Mouse (Mus musculus) kidney, adult 18-20 months (tissue): ENCODE results near the gene Ccdc85b.
A peak's percentile ranks its signal among the peaks of the same experiment; 100 is the strongest.

ENCODE experiments used
- DNase-seq: peaks from one replicate; pipeline ENCODE4 v3.0.0; 2021

The Ccdc85b gene

DNA sequence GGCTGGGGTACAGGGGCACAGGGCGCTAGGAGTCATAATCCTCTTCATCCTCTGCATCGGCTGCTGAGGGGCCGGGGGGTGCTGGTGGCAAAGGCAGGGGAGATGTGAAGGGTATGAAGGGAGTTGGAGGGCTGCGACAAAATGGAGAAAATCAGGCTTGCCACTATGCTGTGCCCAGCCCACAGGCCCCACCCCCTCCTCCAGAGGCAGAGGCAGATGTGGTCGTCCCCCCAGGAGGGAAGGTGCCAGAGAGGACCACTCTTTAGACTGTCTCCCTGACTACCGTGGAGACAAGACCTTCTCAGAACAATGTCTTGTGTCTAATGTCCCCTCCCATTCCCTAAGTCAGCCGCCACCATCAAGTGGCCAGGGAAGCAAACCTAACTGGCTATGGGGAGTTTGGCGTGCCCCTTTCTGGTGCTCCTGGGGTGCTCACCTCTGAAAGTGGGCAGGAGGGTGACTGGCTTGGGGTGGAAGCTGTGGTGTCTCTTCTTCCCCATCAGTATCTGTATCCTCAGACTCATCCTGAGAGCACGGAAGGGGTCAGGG, 34.7 kb downstream of the Ccdc85b start:
- DNase-seq: no peak

DNA sequence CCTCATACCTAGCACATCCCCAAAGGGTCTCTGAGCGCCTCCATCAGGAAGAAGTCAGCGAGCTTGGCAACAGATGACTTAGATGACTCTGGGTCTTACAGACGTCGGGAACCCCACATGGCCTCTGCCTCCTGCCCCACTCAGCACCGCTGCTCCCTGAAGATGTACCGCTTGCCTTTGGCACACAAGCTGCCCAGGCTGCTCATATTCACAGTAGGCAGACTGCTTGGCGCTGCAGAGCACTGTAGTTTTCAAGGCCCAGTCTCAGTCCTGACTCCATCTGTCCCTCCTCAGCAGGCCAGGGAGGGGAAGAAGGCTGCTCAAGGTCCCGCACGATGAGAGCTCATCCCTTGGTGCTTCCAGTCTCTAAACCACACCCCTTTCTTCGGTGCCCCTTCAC, 35.4 kb downstream of the Ccdc85b start:
- no peak for DNase-seq

DNA sequence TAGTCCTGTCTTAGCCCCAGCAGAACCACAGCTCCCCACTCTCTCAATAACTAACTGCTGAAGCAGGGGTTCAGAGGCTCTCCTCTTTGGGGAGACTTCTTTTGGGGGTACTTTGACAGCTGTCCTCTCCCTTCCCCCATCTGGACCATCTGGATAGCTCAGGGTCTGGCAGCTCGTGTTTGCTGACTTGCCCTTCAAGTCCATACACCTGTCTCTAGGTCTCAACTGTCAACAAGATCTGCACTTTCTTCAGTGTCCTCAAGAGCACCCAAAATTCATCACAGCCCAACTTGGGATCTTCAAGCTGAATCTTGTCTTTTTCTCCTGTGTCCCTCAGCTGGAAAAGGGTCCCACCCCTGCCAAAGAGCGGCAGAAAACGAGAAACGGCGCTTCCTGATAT, 35.9 kb downstream of the Ccdc85b start:
- no peak for DNase-seq

DNA sequence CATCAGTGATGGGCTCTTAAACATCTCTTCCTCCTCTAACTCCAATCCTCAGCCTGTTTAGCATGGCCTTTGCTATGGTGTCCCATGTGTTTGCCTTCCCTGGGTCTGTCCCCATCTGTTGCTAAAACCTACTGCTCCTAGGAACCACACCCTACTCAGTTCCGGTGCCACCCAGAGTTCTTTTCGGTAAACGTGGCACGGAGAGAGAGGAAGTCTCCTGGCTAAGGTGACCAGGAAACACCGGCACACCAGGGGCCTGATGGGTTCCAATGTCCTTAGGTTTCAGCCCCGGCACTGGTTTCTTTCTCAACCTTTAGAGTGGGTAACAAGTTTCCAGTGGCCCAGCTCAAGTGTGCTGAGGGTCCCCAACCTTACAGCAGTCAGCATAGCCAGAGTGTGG, 37.1 kb downstream of the Ccdc85b start:
- DNase-seq: no peak

DNA sequence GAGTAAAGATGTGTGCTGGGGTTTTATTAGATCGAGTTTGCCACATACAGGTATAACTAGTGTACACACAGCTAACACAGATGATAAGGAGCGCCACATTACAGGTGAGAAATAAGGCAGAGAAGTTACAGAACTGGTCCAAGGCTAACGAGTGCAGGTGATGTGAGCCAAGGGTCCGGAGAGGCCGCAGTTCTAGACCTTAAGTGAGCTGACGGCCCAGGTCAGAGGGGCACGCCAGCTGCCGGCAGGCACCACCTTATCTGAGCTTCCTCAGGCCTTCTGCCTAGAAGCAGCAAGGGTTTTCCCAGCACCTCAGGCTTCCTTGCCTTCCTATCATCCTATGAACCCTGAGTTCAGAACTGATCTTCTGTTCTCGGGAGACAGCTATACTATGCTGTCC, 38.1 kb downstream of the Ccdc85b start:
- no peak for DNase-seq

DNA sequence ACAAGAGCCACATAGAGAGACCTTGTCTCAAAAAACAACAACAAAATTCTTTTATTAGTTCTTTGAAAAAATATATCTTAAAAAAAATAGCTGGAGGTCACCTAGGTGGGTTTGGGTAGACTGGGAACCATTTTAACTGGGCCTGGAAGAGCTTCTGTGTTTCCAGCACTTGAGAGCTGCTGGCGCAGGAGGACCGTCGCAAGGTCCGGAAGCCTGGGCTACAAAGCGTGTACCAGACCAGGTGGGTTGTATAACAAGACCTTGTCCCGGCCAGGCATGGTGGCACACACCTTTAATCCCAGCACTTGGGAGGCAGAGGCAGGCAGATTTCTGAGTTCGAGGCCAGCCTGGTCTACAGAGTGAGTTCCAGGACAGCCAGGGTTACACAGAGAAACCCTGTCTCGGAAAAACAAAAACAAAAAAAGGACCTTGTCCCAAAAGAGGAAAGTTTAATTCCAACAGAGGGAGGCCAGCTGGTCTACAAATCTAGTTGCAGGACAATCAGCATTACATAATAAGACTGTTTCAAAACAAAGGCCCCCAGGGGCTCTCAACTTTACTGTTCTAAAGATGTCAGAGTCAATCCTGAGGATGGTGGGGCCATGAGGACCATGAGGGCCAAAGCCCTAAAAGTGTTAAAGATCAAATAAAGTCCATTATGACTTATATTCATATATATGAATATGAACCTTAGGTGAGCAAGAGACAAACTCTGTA, 38.8 kb downstream of the Ccdc85b start:
- DNase-seq: no peak

DNA sequence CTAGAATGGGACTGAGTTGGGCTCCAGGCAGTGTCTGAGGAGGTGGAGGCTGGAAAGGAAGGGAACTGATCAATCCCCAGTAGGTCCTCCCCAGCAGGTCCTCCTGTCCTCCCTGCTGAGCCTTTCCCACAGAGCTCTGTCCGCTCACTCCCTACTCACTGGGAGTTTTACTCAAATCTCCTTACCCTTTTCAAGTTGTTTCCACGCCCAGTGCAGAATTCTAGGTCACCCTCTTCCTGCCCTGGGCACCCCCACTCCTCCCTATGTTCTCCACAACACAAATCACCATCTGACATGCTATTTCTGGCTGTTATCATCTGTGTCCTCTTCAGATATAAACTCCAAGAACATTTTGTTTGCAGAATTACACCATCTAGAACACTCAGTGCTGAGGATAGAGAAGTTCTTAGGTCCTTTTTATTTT, 43.1 kb downstream of the Ccdc85b start:
- peak; percentile 44 for DNase-seq

DNA sequence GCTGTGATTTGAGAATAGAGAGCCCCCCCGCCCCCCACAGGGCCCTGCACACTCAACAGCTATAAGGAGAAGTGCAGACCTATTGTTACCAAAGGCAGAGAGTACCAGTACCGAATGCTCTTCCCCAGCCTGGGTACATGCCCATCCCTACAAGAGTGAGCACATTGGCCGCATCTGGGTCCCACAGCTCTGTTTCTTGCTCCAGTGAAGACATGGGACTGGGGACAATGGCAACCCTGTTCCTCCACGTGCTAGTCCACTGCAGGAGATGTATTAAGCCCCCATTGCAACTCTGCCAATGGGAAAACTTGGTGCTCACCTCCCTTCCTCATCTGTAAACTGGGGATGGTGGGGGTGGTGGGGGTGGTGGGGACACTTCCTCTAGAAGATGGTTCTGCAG, 43.9 kb downstream of the Ccdc85b start:
- no peak for DNase-seq

DNA sequence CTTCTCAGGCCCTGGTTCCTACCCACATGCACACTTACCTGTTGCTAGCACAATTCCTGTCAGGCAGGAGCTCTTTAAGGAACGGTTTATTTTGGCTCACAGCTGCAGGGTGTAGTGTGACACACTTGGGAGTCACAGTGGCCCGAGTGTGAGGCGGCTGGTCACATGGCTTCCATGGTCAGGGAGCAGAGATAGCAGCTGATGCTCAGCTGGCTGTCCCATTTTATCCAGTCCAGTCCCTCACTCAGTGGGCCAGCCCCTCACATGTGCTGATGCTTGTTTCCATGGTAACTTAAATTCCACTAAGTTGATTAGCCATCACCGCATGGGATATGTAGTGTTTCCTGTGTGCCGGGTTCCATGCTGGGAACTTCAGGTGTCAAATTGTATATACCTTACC, 45.7 kb downstream of the Ccdc85b start:
- no peak for DNase-seq

DNA sequence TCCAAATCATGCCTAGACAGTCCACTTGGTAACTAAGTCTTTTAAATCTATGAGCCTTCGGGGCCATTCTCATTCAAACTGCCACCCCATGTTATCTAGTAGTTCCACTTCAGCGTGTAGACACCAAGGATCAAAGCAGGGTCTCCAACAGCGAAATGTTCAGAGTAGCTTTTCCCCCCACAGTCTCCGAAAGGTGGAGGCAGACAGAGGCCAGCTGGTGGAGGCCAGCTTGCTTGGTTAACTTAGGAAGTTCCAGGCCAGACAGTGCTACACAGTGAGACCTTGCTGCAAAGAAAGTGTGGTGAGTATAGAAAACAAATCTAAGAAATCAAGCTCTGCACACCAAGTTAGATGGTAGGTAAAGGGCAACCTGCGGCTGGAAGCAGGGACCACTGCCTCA, 47.1 kb downstream of the Ccdc85b start:
- no peak for DNase-seq

DNA sequence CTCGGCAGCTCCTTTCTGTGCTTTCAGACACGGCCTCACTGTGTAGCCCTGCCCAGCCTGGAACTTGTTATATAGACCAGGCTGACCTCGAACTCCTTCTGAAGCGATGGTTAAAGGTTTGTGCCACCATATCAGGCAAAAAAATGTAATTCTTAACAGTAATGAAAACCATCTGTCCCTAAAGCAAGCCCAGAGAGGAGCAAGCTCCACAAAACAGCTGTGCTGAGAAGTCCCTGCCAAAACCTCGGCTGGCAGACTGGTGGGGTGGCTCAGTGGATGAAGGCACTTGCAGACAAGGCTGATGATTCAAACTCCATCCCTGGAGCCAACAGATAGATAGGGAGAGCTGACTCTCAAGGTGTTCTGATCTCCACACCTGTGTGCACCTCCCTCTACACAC, 48.6 kb downstream of the Ccdc85b start:
- DNase-seq: no peak

DNA sequence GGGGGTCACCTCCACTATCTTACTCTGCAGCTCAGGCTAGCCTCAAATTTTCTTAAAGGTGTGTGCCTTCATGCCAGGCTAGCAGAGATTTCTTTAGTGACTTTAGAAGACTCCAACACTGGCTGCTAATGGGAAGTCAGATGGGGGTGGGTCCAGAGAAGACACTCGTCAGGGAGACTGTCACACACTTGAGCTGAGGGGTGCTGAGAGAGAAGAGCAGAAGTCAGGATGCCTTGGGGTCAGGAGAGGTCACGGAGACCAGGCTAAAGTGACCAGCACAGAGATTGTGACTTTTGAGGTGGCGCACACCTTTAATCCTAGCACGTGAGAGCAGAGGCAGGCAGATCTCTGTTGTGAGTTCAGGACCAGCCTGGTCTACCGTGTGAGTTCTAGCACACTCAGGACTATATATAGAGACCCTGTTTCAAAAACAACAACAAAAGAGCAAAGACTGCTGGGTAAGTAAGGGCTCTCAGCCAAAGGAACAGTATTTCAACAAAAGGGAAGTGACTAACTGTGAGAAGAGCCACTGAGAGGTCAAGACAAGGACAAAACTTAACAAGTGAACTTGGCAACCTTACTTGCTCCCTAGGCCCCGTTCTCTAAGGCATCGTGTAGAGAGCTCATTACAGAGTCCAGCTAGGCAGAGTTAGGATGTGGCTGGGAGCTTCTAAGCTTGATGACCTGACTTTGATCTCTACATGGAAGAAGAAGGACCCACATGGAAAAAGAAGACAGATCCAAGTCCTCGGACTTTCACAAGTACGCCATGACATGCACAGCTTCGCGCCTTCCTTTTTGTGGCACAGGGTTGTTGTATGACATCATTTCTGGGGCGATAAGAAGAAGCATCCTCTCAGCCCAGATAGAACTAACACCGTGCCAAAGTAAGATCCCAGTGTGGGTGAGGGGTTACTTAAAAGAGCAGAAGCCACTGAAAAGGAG, 49.4 kb downstream of the Ccdc85b start:
- DNase-seq: no peak

DNA sequence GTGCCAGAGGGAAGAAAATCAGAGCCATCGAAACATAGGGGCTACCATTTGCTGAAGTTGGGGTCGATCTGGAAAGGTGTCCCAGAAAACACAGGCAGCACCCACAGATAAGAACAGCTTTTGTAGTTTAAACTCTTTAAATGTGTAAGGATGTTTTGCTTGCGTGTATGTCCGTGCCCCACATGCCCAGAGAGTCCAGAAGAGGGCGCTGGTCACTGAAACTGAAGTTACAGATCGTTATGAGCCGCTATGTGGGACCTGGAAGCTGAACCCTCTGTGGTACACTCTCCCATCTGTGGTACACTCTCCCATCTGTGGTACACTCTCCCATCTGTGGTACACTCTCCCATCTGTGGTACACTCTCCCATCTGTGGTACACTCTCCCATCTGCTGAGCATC, 50.6 kb downstream of the Ccdc85b start:
- peak; percentile 72 for DNase-seq

DNA sequence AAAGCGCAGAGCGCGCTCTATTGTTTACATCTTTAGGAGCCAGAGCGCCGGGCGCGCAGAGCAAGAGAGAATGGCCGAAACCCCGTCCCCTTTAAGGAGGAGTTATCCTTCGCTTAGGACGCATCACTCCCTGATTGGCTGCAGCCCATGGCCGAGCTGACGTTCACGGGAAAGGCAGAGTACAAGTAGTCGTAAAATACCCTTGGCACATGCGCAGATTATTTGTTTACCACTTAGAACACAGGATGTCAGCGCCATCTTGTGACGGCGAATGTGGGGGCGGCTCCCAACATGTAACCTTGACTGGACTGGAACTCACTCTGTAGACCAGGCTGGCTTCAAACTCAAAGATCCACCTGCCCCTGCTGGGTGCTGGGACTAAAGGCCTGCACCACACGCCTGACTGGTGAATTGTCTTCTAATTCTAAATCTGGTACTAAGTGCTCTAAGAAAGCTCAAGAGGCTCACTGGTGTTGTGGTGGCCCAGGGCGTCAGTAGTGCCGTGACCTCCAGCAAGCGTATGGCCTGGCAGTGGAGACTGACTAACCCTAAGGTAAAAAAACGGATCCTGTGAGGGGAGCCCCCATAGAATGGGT, 51.1 kb downstream of the Ccdc85b start:
- peak; percentile 65 for DNase-seq

DNA sequence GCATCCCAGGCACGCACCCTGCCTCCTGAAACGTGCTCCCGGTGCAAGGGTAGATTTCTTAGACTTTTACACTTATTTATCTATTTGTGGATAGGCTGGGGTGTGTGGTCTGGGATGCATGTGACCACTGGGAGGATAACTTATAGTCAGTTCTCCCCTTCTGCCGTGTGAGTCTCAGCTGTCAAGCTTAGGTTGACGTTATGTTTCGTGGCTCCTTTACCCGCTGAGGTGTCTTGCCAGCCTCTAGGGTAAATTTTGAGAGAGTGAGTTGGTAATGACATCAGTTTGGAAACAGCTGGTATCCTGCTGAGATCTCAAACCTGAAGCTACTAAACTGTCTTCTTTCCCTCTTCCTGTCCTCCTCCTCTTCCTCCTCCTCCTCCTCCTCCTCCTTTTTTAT, 51.8 kb downstream of the Ccdc85b start:
- no peak for DNase-seq
